Mouse (Mus musculus): ENCODE data around the gene Tmed8.

DNA sequence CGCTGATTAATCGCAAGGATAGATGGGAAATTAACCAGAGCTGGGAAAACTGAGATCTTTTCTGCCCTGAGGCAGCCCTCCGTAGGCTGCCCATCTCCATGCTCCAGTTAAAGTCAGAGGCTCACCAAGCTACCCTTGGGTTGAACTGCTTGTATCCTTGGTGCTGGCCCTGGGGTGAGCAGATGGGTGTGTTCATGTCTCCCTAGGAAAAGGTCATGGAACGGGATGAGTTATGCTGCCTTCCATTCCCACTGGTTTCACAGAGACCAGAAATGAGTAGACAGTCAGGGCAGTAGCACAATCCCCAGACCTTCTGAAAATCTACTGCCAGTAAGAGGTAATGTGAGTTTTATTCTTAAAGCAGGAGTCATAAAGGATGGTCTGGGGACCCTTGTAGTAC lies 22.6 kb downstream of the Tmed8 start:
- TF ChIP-seq POLR2A (IDR thresholded peaks at IDR 0.05; ENCODE audit: borderline replicate concordance, extremely low read depth, insufficient read depth, insufficient read length, poor library complexity, severe bottlenecking) (no peak), CTCF (IDR thresholded peaks at IDR 0.05; ENCODE audit: borderline replicate concordance, extremely low read depth, insufficient read depth, insufficient read length) (no peak)
